Mouse (Mus musculus) adrenal gland, postnatal 25 days (tissue): ENCODE data around the gene Mrps27. TPM values are rescaled to one million over a fixed set of nuclear protein-coding genes. Genes with fewer than 3 reads are reported as not detected.

Experiments
- DNase-seq: peaks from one replicate; pipeline ENCODE4 v3.0.0; 2021; ENCODE audit warnings: mixed read lengths
- total RNA-seq: library from RNA; stranded (reverse); gene quantifications from 2 replicates; pipeline ENCODE4 v1.2.3, GENCODE M21; 2021

The Mrps27 gene
- total RNA-seq, 1 experiment from 2014 or later, result 49.5 TPM

GRCm38 (mm10) chr13:99440228-99440627 lies 95.6 kb downstream of the Mrps27 start:
- no peak for DNase-seq

GRCm38 (mm10) chr13:99441700-99442433 lies 97.3 kb downstream of the Mrps27 start:
- DNase-seq, result no peak

GRCm38 (mm10) chr13:99442434-99443249 lies 98.1 kb downstream of the Mrps27 start:
- no peak for DNase-seq

GRCm38 (mm10) chr13:99443484-99444175 lies 99.0 kb downstream of the Mrps27 start:
- DNase-seq, result no peak

- DNase-seq, result no peak
Observed at GRCm38 (mm10) chr13:99444431-99444871, 99.9 kb downstream of the Mrps27 start.

- no peak for DNase-seq
Observed at GRCm38 (mm10) chr13:99444880-99445279, 100.3 kb downstream of the Mrps27 start.

GRCm38 (mm10) chr13:99447002-99447401 lies 102.4 kb downstream of the Mrps27 start:
- no peak for DNase-seq

GRCm38 (mm10) chr13:99447403-99448199 lies 103.0 kb downstream of the Mrps27 start:
- peak; percentile 38 for DNase-seq

- DNase-seq, result no peak
Observed at GRCm38 (mm10) chr13:99448278-99448677, 103.7 kb downstream of the Mrps27 start.

GRCm38 (mm10) chr13:99449547-99449946 lies 105.0 kb downstream of the Mrps27 start:
- DNase-seq, result no peak

GRCm38 (mm10) chr13:99450766-99451165 lies 106.2 kb downstream of the Mrps27 start:
- no peak for DNase-seq

- no peak for DNase-seq
Observed at GRCm38 (mm10) chr13:99451276-99451675, 106.7 kb downstream of the Mrps27 start.

GRCm38 (mm10) chr13:99452444-99452843 lies 107.9 kb downstream of the Mrps27 start:
- DNase-seq, result no peak

GRCm38 (mm10) chr13:99454977-99455376 lies 110.4 kb downstream of the Mrps27 start:
- no peak for DNase-seq

GRCm38 (mm10) chr13:99458658-99459386 lies 114.2 kb downstream of the Mrps27 start:
- peak; percentile 35 for DNase-seq

GRCm38 (mm10) chr13:99459612-99460011 lies 115.0 kb downstream of the Mrps27 start:
- no peak for DNase-seq

GRCm38 (mm10) chr13:99461886-99462285 lies 117.3 kb downstream of the Mrps27 start:
- DNase-seq, result no peak

- DNase-seq, result no peak
Observed at GRCm38 (mm10) chr13:99464551-99464950, 120.0 kb downstream of the Mrps27 start.
